Mouse (Mus musculus) liver, embryonic 12.5 days (tissue): ENCODE data around the gene Stx12. TPM values are rescaled to one million over a fixed set of nuclear protein-coding genes. Genes with fewer than 3 reads are reported as not detected.

Experiments
- ATAC-seq: fragments of 200-750 bp; cut with Nextera tagmentation; 2 replicates; pipeline ENCODE4 v1.8.0; 2017; ENCODE audit warnings: moderate number of reproducible peaks, mild to moderate bottlenecking, moderate library complexity
- H3K27ac ChIP-seq: fragments of 300-500 bp; sonication (generic); 2 replicates; pipeline ENCODE4 v1.5.1; 2016; ENCODE audit warnings: mild to moderate bottlenecking
- H3K27me3 ChIP-seq: fragments of 300-500 bp; sonication (generic); replicated peaks from 2 replicates; pipeline ENCODE4 v1.6.1; 2016; ENCODE audit warnings: mild to moderate bottlenecking, moderate library complexity
- H3K36me3 ChIP-seq: fragments of 300-500 bp; sonication (generic); 2 replicates; pipeline ENCODE4 v1.6.1; 2016; ENCODE audit warnings: mild to moderate bottlenecking, moderate library complexity
- H3K4me1 ChIP-seq: fragments of 300-500 bp; sonication (generic); 2 replicates; pipeline ENCODE4 v1.6.1; 2016
- H3K4me2 ChIP-seq: fragments of 300-500 bp; sonication (generic); 2 replicates; pipeline ENCODE4 v1.6.1; 2016; ENCODE audit warnings: mild to moderate bottlenecking, moderate library complexity
- H3K4me3 ChIP-seq: fragments of 300-500 bp; sonication (generic); 2 replicates; pipeline ENCODE4 v1.5.1; 2016; ENCODE audit warnings: mild to moderate bottlenecking, moderate library complexity
- H3K9ac ChIP-seq: fragments of 300-500 bp; sonication (generic); 2 replicates; pipeline ENCODE4 v1.6.1; 2016; ENCODE audit warnings: mild to moderate bottlenecking, moderate library complexity
- H3K9me3 ChIP-seq: fragments of 300-500 bp; sonication (generic); replicated peaks from 2 replicates; pipeline ENCODE4 v1.6.1; 2016; ENCODE audit warnings: mild to moderate bottlenecking, moderate library complexity
- WGBS: fragments of 180-500 bp; shearing (Covaris S2); methylation state at CpG from one replicate; pipeline ENCODE4 v1.1.7; 2016; ENCODE audit not compliant: insufficient replicate concordance; 5-methylcytosine and 5-hydroxymethylcytosine counted together
- polyA plus RNA-seq: library from polyadenylated mRNA; unstranded; fragments of >200 nt; fragmentation: Nextera tagmentation; extraction: Ambion mirVana; gene quantifications from 2 replicates; pipeline ENCODE4 v1.2.1, GENCODE M21; 2016

The Stx12 gene
- polyA plus RNA-seq, 1 experiment from 2014 or later: 21.7 TPM

GRCm38 (mm10) chr4:132806620-132807191, 77.6 kb downstream of the Stx12 start:
- Histone ChIP-seq H3K9me3 (0 out of 2 replicates have a peak, but pooled peaks cover 4% of the 10 kb centered on the region), H3K36me3 (no peaks in the 10 kb centered on the region), H3K4me3 (no peak overlapping the region), H3K4me1 (peaks cover 24% of the 10 kb centered on the region), H3K4me2 (no peak overlapping the region), H3K27me3 (no peaks in the 10 kb centered on the region), H3K9ac (no peak overlapping the region), H3K27ac (no peak overlapping the region)
- no peak for ATAC-seq
- 70% methylated on average over 7 of the region's 7 CpGs for WGBS

GRCm38 (mm10) chr4:132805599-132806197, 78.6 kb downstream of the Stx12 start:
- no peak for ATAC-seq
- Histone ChIP-seq H3K36me3 (no peaks in the 10 kb centered on the region), H3K27ac (no peak overlapping the region), H3K9ac (no peak overlapping the region), H3K4me3 (no peak overlapping the region), H3K9me3 (no peaks in the 10 kb centered on the region), H3K4me2 (no peak overlapping the region), H3K27me3 (no peaks in the 10 kb centered on the region), H3K4me1 (peaks cover 32% of the 10 kb centered on the region)
- WGBS: 70% methylated on average over 12 of the region's 12 CpGs

DNA sequence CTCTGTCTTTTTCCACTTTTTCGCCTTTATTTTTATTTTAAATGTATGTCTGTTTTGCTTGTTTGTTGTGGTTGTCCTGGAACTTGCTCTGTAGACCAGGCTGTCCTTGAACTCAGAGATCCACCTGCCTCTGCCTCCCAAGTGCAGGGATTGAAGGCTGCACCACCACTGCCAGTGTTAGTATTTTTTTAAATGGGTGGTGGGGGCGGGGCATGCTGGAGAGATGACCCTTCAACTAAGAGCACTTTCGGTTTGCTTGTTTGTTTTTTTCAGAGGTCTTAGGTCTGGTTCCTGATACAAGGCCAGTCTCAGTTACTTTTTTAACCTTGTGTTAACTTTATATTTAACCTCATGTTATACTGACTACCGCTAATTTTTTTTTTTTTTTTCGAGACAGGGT, 79.2 kb downstream of the Stx12 start:
- ATAC-seq: no peak
- no peak overlapping the region for H3K9ac ChIP-seq
- WGBS: 63% methylated on average over 5 of the region's 5 CpGs
- no peaks in the 10 kb centered on the region for H3K36me3 ChIP-seq
- H3K9me3 ChIP-seq: no peaks in the 10 kb centered on the region
- no peak overlapping the region for H3K4me3 ChIP-seq
- H3K4me1 ChIP-seq: peaks cover 34% of the 10 kb centered on the region
- H3K27ac ChIP-seq: no peak overlapping the region
- no peak overlapping the region for H3K4me2 ChIP-seq
- H3K27me3 ChIP-seq: no peaks in the 10 kb centered on the region

- Histone ChIP-seq H3K36me3 (no peaks in the 10 kb centered on the region), H3K4me2 (no peak overlapping the region), H3K9ac (no peak overlapping the region), H3K9me3 (no peaks in the 10 kb centered on the region), H3K4me1 (peaks cover 34% of the 10 kb centered on the region), H3K4me3 (no peak overlapping the region), H3K27ac (no peak overlapping the region), H3K27me3 (no peaks in the 10 kb centered on the region)
- ATAC-seq: no peak
- whole genome bisulfite sequencing: 54% methylated on average over 6 of the region's 6 CpGs
These were observed 80.0 kb downstream of the Stx12 start for GRCm38 (mm10) chr4:132804331-132804730.

DNA sequence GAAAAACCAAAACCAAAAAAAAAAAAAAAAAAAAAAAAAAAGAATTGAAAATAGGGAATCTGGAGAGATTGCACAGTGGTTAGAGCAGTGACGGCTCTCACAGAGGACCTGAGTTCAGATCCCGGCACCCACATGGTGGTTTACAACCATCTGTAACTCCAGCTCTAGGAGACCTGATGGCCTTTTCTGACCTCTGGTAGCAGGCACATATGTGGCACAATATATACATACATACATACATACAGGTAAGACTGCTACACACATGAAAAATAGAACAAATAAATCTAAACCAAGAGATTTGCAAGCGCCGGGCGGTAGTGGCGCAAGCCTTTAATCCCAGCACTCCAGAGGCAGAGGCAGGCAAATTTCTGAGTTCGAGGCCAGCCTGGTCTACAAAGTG, 80.4 kb downstream of the Stx12 start:
- no peak overlapping the region for H3K4me2 ChIP-seq
- no peak overlapping the region for H3K27ac ChIP-seq
- no peaks in the 10 kb centered on the region for H3K9me3 ChIP-seq
- no peak for ATAC-seq
- H3K27me3 ChIP-seq: no peaks in the 10 kb centered on the region
- no peak overlapping the region for H3K9ac ChIP-seq
- H3K4me1 ChIP-seq: peaks cover 34% of the 10 kb centered on the region
- no peaks in the 10 kb centered on the region for H3K36me3 ChIP-seq
- no peak overlapping the region for H3K4me3 ChIP-seq
- WGBS: 84% methylated on average over 7 of the region's 7 CpGs

Other genes with a start within 250 kb of the Stx12 start
- 21.1 and 25.6 TPM in 2 replicates for gene Eya3, start 245.5 kb downstream of the Stx12 start, polyA plus RNA-seq
- 3.6 and 4.0 TPM in 2 replicates for gene Xkr8, start 152.0 kb downstream of the Stx12 start, polyA plus RNA-seq
- gene Smpdl3b, start 127.3 kb downstream of the Stx12 start, polyA plus RNA-seq: 1.9 and 2.0 TPM in 2 replicates
- gene Rpa2, start 116.2 kb downstream of the Stx12 start, polyA plus RNA-seq: 123 and 128 TPM in 2 replicates
- 2.1 and 2.3 TPM in 2 replicates for gene Themis2, start 88.1 kb downstream of the Stx12 start, polyA plus RNA-seq
- gene Ppp1r8, start 41.3 kb downstream of the Stx12 start, polyA plus RNA-seq: 30.7 and 32.6 TPM in 2 replicates
- 22.6 and 25.8 TPM in 2 replicates for gene Fam76a, start 38.0 kb upstream of the Stx12 start, polyA plus RNA-seq
- gene Fgr, start 89.6 kb upstream of the Stx12 start, polyA plus RNA-seq: 0.60 and 0.73 TPM in 2 replicates
- gene Ahdc1, start 126.8 kb upstream of the Stx12 start, polyA plus RNA-seq: 2.9 and 3.2 TPM in 2 replicates
- gene Wasf2, start 246.0 kb upstream of the Stx12 start, polyA plus RNA-seq: 35.9 and 42.2 TPM in 2 replicates